Mouse (Mus musculus): ENCODE data around the gene Ccdc194. TPM values are rescaled to one million over a fixed set of nuclear protein-coding genes. Genes with fewer than 3 reads are reported as not detected.
"Not testable (repeated sequence)": the region's sequence is repeated elsewhere in the genome, so short reads cannot be mapped to it uniquely, and the experiment has no call there.

The Ccdc194 gene
- polyA plus RNA-seq, 1 experiment from 2014 or later = not detected

DNA sequence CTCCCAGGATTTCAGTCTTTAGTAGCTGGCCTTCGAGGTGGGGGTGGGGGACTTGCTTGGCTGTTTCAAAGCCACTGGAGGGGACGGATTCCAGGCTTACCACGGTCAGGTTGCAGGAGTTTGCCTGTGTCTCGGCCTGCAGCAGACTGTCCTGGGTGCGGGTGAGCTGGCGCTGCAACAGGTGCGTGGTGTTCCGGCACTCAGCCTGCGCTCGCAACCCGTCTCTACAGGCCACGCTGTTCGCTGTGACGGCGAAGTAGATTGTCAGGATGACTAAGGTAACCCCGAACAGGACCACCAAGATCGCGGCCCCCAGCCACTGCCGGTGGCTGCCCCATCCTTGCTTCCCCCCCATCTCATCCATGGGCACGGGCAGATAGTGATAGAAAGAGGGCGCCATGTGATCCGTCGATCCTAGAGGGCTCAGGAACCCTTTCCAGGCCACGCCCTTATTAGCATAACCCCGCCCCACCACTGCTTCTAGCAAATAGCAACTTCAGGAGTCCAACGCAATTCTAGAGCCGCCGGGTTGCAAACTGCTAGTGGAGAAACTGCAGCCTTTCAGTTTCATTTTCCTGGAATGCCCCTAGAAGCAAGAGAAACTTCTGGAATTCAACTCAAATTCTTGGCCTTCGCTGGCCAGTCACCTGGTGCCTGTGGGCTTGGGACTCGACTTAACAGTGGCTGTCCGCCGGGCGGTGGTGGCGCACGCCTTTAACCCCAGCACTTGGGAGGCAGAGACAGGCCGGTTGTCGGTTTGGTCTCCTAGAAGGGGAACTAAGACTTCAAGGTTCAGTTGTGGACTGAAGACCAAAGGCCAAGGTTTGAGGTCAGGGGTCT, 11.7 kb upstream of the Ccdc194 start, which contains the start of gene Bst2:
Gene Bst2 (minus strand): TSS at position 429 of the 840 bp plus-strand sequence.
- Histone ChIP-seq H3K79me2 (ENCODE audit: inconsistent target) (peaks cover 51% of the 10 kb centered on the region), H3K27ac (peak within 1 kb of the TSS; percentile 96), H3K4me3 (ENCODE audit: inconsistent target) (peak within 1 kb of the TSS; percentile 91), H3K36me3 (ENCODE audit: inconsistent target) (peaks cover 11% of the 10 kb centered on the region; the same call in 1 of the 2 replicates)
- WGBS (ENCODE audit: missing documents) = under 1% methylated on average over 37 of the region's 37 CpGs

DNA sequence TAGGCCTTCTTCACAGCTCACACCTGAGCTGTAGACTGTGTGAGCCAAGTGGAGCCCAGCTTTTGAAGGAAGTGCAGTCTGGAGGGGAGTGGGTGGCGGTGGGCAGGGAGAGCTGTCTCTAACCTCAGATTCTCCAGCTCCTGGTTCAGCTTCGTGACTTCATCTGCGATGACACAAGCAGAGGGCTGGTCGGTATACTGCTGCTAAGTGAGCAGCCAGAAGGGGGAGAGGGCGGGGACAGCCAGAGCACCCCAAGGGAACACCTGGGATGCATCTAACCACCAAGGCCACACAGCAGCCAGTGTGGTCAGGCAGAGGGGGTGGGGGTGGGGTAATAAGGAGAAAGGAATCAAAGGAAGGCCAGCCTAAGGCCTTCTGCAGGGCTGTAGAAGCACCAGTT, 10.2 kb upstream of the Ccdc194 start:
- H3K27ac ChIP-seq = peak overlapping the region; percentile 96
- peaks cover 51% of the 10 kb centered on the region for H3K79me2 ChIP-seq (ENCODE audit: inconsistent target)
- 29% methylated on average over 5 of the region's 5 CpGs for WGBS (ENCODE audit: missing documents)
- peaks cover 11% of the 10 kb centered on the region; the same call in 1 of the 2 replicates for H3K36me3 ChIP-seq (ENCODE audit: inconsistent target)
- H3K4me3 ChIP-seq (ENCODE audit: inconsistent target) = peak overlapping the region; percentile 91

DNA sequence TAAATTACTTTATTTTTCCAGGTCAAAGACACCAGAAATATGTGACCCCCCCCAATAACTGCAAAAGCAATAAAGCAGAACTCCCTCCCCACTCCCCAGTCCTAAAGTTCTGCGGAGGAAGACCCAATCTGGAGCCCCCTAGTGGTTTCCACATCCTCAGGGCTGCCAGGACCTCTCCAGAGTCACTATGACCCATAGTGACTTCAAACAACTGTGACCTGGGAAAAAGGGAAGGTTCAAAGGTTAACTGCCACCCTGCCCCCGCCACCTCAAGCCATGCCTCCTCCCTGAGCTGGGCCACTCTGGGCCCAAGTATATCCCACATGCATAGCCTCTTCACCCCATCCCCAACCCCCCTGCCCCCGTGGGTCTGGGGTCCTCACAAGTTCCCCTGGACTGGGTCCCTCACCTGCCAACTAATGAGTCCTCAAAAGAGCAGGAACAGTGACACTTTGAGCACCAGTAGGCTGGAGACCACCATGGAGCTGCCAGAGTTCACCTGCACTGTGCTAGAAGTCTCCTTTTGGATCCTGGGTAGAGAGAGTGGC, 8.8 kb upstream of the Ccdc194 start:
- 70% methylated on average over 3 of the region's 3 CpGs for WGBS (ENCODE audit: missing documents)
- Histone ChIP-seq H3K27ac (no peak overlapping the region), H3K79me2 (ENCODE audit: inconsistent target) (peaks cover 48% of the 10 kb centered on the region), H3K4me3 (ENCODE audit: inconsistent target) (no peak overlapping the region), H3K36me3 (ENCODE audit: inconsistent target) (peaks cover 11% of the 10 kb centered on the region; the same call in 1 of the 2 replicates)

DNA sequence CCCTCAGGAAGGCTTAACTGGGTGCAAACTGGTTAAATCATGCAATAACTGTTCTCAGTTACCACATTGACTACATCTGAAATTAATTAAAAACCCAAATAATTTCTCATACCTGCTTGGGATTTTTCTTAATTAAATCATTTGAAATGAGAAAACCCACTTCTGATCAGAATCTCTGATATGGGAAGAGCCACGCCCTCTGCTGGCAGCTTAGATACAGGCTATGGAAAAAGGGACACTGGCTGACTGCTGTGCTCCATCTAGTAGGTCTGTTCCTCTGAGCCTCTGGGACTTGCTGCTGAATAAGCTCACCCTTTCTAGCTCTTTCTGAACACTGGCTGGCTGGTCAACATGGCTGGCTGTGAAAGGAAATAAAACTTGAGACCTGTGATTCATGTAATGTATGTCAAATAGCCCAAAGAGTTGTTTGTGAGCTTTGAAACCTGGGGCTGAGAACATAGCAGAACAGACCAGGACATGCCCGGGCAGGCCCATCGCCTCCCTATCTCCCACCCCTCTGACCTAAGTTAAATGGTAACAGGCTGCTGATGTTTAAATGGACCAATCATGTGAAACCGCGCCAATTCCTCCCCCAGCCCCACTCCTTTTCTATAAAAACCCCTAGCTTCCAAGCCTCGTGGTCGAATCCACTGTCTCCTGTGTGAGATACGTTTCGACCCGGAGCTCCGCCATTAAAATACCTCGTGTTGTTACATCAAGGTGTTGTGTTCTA, 5.4 kb upstream of the Ccdc194 start:
- Histone ChIP-seq H3K36me3 (ENCODE audit: inconsistent target) (peaks cover 11% of the 10 kb centered on the region; the same call in 1 of the 2 replicates), H3K79me2 (ENCODE audit: inconsistent target) (peaks cover 16% of the 10 kb centered on the region), H3K27ac (0 out of 2 replicates have a peak overlapping the region, but pooled peaks have one; percentile 12)
- H3K4me3 ChIP-seq (ENCODE audit: inconsistent target) = not testable (repeated sequence)
- WGBS (ENCODE audit: missing documents) = 65% methylated on average over 3 of the region's 12 CpGs

DNA sequence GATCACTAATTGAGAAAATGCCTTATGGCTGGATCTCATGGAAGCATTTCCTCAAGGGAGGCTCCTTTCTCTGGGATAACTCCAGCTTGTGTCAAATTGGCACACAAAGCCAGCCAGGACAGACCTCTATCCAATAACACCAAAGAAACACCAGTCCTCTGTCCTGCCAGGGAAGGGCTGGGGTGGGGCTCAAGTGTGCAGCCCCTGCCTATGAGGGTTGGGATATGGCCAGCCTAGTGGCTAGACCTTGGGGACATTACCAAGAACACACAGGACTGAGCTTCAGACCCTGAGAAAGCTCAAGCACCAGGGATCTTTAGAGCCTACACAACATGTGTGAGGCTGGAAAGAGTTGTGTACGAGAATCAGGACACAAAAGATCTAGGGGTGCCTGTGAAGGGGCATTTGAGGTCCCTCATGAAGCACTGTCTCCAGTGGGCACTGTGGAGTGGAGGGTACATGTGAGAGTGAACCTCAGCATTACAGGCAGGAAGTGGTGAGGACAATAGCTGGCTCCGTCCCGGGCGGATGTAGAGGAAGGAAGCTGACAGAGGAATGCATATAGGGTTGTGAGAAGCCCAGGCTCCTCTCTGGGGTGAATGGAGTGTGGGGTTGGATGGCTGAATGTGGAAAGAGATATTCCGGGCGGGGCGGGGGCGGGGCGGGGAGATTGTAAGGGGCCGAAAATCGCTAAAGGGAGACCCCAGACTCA, 3.0 kb upstream of the Ccdc194 start:
- H3K36me3 ChIP-seq (ENCODE audit: inconsistent target) = no peaks in the 10 kb centered on the region
- under 1% methylated on average over 11 of the region's 11 CpGs for WGBS (ENCODE audit: missing documents)
- no peak overlapping the region for H3K4me3 ChIP-seq (ENCODE audit: inconsistent target)
- H3K27ac ChIP-seq = peak overlapping the region; percentile 94
- H3K79me2 ChIP-seq (ENCODE audit: inconsistent target) = no peaks in the 10 kb centered on the region

DNA sequence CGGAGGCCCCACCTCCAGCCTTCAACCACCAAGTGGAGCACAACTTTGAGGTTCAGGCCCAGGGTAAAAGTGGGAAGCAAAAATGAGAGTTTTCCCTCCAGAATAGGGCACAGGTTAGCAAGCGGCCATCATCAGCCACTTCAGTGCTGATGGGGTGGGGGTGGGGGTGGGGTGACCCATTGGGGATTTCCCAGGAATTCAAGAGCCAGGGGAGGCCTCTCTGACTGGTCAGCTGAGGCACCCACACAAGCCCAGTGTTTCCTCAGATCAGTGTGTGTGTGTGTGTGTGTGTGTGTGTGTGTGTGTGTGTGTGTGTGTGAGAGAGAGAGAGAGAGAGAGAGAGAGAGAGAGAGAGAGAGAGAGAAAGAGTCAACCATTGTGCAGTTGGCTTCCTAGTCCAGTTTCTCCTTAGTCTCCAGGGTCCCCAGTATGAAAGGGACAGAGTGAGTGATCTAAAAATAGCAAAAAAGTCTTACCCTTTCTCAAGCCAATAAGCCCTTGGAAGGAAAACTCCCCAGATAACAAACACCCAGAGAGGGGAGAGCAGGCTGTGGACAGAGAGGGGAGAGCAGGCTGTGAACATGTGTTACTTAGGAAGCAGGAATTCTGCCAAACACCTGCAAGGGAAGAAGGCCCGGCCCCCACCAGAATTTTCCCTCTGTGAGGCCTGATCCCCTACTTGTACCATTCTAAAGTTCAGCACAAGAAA, 1.8 kb upstream of the Ccdc194 start:
- peak overlapping the region; percentile 94 for H3K27ac ChIP-seq
- 69% methylated on average over 3 of the region's 3 CpGs for WGBS (ENCODE audit: missing documents)

DNA sequence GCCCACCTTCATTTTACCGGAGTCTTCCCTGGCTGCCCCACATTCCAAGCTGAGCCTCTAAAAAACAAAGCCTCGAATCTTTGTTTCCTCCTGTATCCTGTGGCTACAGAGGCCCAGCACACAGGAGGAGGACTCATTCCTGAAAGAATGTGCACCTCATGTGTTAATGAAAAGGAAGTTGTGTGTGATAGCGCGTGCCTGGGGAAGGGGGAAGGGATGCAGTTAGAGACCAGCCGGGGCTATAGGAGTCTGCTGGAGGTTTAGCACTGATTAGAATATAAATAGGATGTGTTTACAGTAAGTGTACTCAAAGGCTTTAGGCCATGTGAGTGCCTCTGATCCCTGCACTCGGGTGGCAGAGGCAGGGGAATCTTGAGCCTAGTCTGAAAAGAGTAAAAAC, 761 bp upstream of the Ccdc194 start:
- no peaks in the 10 kb centered on the region for H3K79me2 ChIP-seq (ENCODE audit: inconsistent target)
- no peak overlapping the region for H3K4me3 ChIP-seq (ENCODE audit: inconsistent target)
- H3K27ac ChIP-seq = peak overlapping the region; percentile 19
- WGBS (ENCODE audit: missing documents) = 49% methylated on average over 6 of the region's 6 CpGs
- no peaks in the 10 kb centered on the region for H3K36me3 ChIP-seq (ENCODE audit: inconsistent target)

More for the DNA sequence above, 1.8 kb upstream of the Ccdc194 start:
- Histone ChIP-seq H3K36me3 (ENCODE audit: inconsistent target) (no peaks in the 10 kb centered on the region), H3K4me3 (ENCODE audit: inconsistent target) (no peak overlapping the region), H3K79me2 (ENCODE audit: inconsistent target) (no peaks in the 10 kb centered on the region)

DNA sequence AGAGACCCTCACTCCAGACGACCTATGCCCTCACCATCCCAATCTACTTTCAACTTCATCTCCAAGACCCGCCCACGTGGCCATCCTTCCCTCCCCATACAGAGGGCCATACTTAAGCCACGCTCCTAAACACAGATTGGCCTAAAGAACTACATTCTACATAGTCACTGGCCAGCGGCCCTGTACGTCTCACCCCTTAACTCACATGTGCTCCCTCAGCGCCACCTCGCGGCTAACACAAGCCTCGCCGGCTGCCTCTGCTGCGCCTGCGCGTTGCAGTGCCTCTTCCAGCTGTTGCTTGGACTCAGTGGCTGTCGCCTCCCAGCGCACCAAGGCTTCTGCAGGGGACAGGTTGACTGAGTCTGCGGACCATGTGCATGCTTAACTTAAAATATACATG, 3.9 kb downstream of the Ccdc194 start:
- H3K27ac ChIP-seq = no peak overlapping the region
- H3K4me3 ChIP-seq (ENCODE audit: inconsistent target) = no peak overlapping the region
- no peaks in the 10 kb centered on the region for H3K79me2 ChIP-seq (ENCODE audit: inconsistent target)
- WGBS (ENCODE audit: missing documents) = 10% methylated on average over 17 of the region's 17 CpGs
- H3K36me3 ChIP-seq (ENCODE audit: inconsistent target) = no peaks in the 10 kb centered on the region

DNA sequence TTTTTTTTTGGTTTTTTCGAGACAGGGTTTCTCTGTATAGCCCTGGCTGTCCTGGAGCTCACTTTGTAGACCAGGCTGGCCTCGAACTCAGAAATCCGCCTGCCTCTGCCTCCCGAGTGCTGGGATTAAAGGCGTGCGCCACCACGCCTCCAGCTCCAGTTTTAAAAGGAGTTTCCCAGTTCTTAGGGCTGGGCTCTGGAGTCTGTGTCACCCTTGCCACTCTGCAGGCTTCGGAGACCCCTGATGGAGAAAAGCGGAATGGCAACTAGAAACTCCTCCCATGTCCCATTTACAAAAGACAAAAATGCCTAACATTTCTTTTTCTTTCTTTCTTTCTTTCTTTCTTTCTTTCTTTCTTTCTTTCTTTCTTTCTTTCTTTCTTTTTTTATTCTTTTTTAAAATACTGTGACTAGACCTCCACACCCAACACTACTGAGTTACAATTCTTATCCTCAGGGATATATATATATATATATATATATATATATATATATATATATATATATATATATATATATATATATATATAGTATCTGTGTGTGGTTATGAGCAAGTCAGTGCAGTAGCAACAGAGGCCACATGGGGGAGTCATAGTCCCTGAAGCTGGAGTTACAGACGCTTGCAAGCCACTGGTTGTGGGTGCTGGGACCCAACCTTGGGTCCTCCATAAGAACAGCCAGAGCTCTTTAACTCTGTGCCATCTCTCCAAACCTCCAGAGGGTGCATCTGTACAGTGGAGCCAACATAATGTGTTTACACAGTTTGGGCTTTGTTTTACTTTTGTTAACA, 6.3 kb downstream of the Ccdc194 start:
- H3K4me3 ChIP-seq (ENCODE audit: inconsistent target); H3K27ac ChIP-seq; H3K79me2 ChIP-seq (ENCODE audit: inconsistent target); H3K36me3 ChIP-seq (ENCODE audit: inconsistent target): not testable (repeated sequence)
- 33% methylated on average over 3 of the region's 10 CpGs for WGBS (ENCODE audit: missing documents)

DNA sequence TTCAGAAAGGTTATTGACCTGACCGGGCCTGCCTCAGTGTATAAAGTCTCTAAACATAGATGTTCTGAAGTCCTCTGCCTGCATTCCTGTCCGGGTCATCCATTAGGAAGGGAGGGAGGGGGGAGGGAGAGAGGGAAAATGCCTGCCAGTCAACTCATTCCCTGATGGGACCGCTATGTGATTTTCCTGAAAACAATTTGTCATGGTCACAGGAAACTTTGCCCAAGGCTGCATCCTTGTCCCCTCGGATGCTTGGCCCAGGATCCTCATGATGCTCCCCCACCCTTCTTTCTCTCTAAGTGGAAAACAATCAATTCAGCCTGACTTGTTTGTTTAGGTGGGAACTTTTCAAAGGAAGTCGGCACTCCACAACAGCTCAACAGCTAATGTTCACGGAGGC, 8.7 kb downstream of the Ccdc194 start:
- 88% methylated on average over 6 of the region's 6 CpGs for WGBS (ENCODE audit: missing documents)
- Histone ChIP-seq H3K27ac (no peak overlapping the region), H3K4me3 (ENCODE audit: inconsistent target) (no peak overlapping the region), H3K79me2 (ENCODE audit: inconsistent target) (no peaks in the 10 kb centered on the region), H3K36me3 (ENCODE audit: inconsistent target) (no peaks in the 10 kb centered on the region)

DNA sequence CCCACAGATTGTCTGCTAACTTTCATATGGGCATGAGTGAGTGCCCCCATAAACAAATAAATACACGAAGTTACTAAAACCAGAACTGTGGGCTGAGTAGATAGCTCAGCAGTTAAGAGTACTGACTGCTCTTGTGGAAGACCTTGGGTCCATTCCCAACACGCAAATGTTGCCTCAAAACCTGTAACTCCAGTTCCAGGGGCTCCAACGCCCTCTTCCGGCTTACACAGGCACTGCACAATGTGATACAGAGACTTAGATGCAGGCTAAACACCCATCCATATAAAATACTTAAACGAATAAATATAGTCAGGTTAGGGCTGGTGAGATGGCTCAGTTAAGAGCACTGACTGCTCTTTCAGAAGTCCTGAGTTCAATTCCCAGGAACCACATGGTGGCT, 10.5 kb downstream of the Ccdc194 start:
- no peak overlapping the region for H3K4me3 ChIP-seq (ENCODE audit: inconsistent target)
- no peaks in the 10 kb centered on the region for H3K79me2 ChIP-seq (ENCODE audit: inconsistent target)
- H3K27ac ChIP-seq = no peak overlapping the region
- 87% methylated on average over 5 of the region's 5 CpGs for WGBS (ENCODE audit: missing documents)
- no peaks in the 10 kb centered on the region for H3K36me3 ChIP-seq (ENCODE audit: inconsistent target)

DNA sequence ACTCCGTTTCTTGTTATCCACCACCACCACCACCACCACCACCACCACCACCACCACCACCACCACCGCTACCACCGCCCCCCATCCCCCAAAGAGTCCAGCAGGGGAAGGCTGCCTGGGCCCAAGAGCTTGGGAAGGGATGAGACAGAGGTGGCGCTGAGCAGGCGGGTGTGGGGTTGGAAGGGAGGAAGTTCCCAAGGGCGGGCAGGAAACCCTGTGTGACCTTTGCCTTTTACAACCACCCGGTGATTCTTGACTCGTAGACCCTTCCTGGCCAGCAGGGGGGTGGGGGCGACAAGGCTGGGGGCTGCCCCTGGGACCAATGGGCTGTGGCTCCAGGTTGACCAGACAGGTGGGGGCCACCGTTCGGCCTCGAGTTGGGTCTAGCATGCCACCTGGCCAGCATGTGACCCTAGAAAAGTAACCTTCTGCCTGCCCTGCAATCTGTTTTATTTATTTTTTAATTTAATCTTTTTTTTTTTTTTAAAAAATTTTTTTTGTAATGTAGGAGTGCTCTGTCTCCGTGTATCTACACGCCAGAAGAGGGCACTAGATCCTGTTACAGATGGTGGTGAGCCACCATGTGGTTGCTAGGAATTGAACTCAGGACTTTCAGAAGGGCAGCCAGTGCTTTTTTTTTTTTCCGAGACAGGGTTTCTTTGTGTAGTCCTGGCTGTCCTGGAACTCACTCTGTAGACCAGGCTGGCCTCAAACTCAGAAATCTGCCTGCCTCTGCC, 12.3 kb downstream of the Ccdc194 start:
- WGBS (ENCODE audit: missing documents) = 41% methylated on average over 12 of the region's 15 CpGs

DNA sequence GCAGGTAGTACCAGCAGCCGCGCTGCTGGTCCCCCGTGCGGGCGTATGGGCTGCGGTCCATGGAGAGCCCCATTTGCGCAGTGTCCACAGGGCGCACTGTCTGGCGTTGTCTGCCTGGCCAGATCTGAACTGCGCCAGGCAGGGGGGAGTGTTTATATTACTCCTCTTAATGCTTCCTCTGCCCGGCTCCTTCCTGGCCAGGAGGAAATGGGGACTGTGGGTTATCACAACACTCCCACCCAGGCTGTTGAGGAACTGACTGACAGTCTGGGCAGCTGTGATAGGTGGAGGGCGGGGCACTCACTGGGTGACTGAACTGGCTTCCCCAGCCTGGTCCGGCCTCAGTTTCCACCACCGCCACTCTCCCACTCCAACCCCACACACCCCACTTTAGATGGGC, 13.9 kb downstream of the Ccdc194 start, which contains the start of gene Plvap:
Gene Plvap (minus strand): TSS at position 109 of the 400 bp plus-strand sequence.
- no peaks in the 10 kb centered on the region for H3K36me3 ChIP-seq (ENCODE audit: inconsistent target)
- H3K27ac ChIP-seq = no peak within 1 kb of the TSS
- no peak within 1 kb of the TSS for H3K4me3 ChIP-seq (ENCODE audit: inconsistent target)
- no peaks in the 10 kb centered on the region for H3K79me2 ChIP-seq (ENCODE audit: inconsistent target)
- WGBS (ENCODE audit: missing documents) = 4% methylated on average over 14 of the region's 14 CpGs

More for the DNA sequence above, 12.3 kb downstream of the Ccdc194 start:
- Histone ChIP-seq H3K79me2 (ENCODE audit: inconsistent target) (no peaks in the 10 kb centered on the region), H3K4me3 (ENCODE audit: inconsistent target) (no peak overlapping the region), H3K36me3 (ENCODE audit: inconsistent target) (no peaks in the 10 kb centered on the region), H3K27ac (no peak overlapping the region)
